Mouse (Mus musculus) testis, adult 2 months (tissue): ENCODE measurements around the gene Dmrta2.

Experiments
- CTCF ChIP-seq: fragments of 200-500 bp; IDR thresholded peaks from 2 replicates; pipeline ENCODE4 v1.5.1; 2012; ENCODE audit warnings: low read depth, mild to moderate bottlenecking, inconsistent platforms, low read length, moderate library complexity; ENCODE audit not compliant: control insufficient read depth, insufficient read depth, insufficient replicate concordance
- POLR2A ChIP-seq: fragments of 200-500 bp; IDR thresholded peaks from 2 replicates; pipeline ENCODE4 v1.6.1; 2012; ENCODE audit warnings: low read depth, mild to moderate bottlenecking, inconsistent platforms, low read length, moderate library complexity; ENCODE audit not compliant: control insufficient read depth

GRCm38 (mm10) chr4:109929058-109929457 is 48.8 kb upstream of the Dmrta2 start:
- TF ChIP-seq CTCF (no peak), POLR2A (no peak)
